Mouse (Mus musculus): ENCODE data around the gene Rpl28.

Gene Rpl28

GRCm38 (mm10) chr7:4835631-4836327, 43.1 kb downstream of the Rpl28 start:
- DNase-seq (ENCODE audit: low spot score): no peak

GRCm38 (mm10) chr7:4836351-4836792, 43.7 kb downstream of the Rpl28 start:
- DNase-seq (ENCODE audit: low spot score): no peak

- no peak for DNase-seq (ENCODE audit: low spot score)
Observed at GRCm38 (mm10) chr7:4837639-4838038, 45.0 kb downstream of the Rpl28 start.

- DNase-seq (ENCODE audit: low spot score): no peak
Observed at GRCm38 (mm10) chr7:4842077-4842476, 49.4 kb downstream of the Rpl28 start.

- no peak for DNase-seq (ENCODE audit: low spot score)
Observed at GRCm38 (mm10) chr7:4842634-4843131, 50.0 kb downstream of the Rpl28 start.

GRCm38 (mm10) chr7:4843604-4844244, 51.0 kb downstream of the Rpl28 start:
- no peak for DNase-seq (ENCODE audit: low spot score)

- no peak for DNase-seq (ENCODE audit: low spot score)
Observed at GRCm38 (mm10) chr7:4844245-4844916, 51.7 kb downstream of the Rpl28 start, which contains the start of gene Shisa7. Gene Shisa7 (minus strand): TSS chr7:4844696.
